In genomic region chr7:28570291-28570981, GRCm38 (mm10) we compare ENCODE assay signal across 9 mouse cellular contexts. TPM values are rescaled to one million over a fixed set of nuclear protein-coding genes. Genes with fewer than 3 reads are reported as not detected.
DNase-seq lines count a peak whose midpoint lies in the region; ATAC-seq and TF ChIP-seq lines count a peak whose summit lies in the region.
"Had no signal": no experiment of that assay in that cellular context is flagged by ENCODE, and none has a peak within 500 bp of the region (broad histone marks: within the 10 kb centered on the region; RNA-seq: fewer than 3 reads in every experiment).

No protein-coding gene starts in this region.

- H3K4me3 ChIP-seq in heart, embryonic 11.5 days (ENCODE audit: low read depth, low read length) = no peak overlapping the region
- no peak overlapping the region for H3K4me3 ChIP-seq in kidney, postnatal 0 days (replicated peaks; ENCODE audit: low read depth, low read length)

- H3K4me1 ChIP-seq in heart, embryonic 11.5 days (ENCODE audit: control insufficient read depth, insufficient read depth, low read length) = peaks cover 35% of the 10 kb centered on the region
- peaks cover 37% of the 10 kb centered on the region for H3K4me1 ChIP-seq in kidney, postnatal 0 days (replicated peaks; ENCODE audit: insufficient read depth, low read length)

- H3K9ac ChIP-seq in heart, embryonic 11.5 days (ENCODE audit: low read depth, low read length) = no peak overlapping the region
- peak overlapping the region; percentile 28 for H3K9ac ChIP-seq in kidney, postnatal 0 days (ENCODE audit: low read depth, low read length)

- TF ChIP-seq CTCF in kidney, postnatal 0 days (IDR thresholded peaks at IDR 0.05; ENCODE audit: low read depth) = peak; percentile 45

- 66% methylated on average over 12 of the region's 12 CpGs for WGBS in heart, embryonic 11.5 days (ENCODE audit: insufficient replicate concordance)
- WGBS in kidney, postnatal 0 days = 45% methylated on average over 12 of the region's 12 CpGs

- DNase-seq in embryo, embryonic 10 days (ENCODE audit: low spot score) = peak; percentile 52
- no peak for DNase-seq in embryo, embryonic 10.5 days (ENCODE audit: low spot score)
- peak; percentile 52 for DNase-seq in adrenal gland, postnatal 25 days
- peak; percentile 46 for DNase-seq in kidney, postnatal 0 days (ENCODE audit: low spot score)
- DNase-seq in ovary, adult 18-20 months (ENCODE audit: low spot score) = peak; percentile 38
- DNase-seq in layer of hippocampus, postnatal 14 days (ENCODE audit: low spot score in 2 of 2) = no peak

- peaks cover 16% of the 10 kb centered on the region for H3K36me3 ChIP-seq in heart, embryonic 11.5 days (ENCODE audit: control insufficient read depth, insufficient read depth, low read length)
- peaks cover 27% of the 10 kb centered on the region for H3K36me3 ChIP-seq in kidney, postnatal 0 days (ENCODE audit: insufficient read depth, low read length)

- 0 out of 2 replicates have a peak overlapping the region, but pooled peaks have one; percentile 0 for H3K27ac ChIP-seq in heart, embryonic 11.5 days (ENCODE audit: low read depth, low read length)
- peak overlapping the region; percentile 91 for H3K27ac ChIP-seq in kidney, postnatal 0 days

- no peak overlapping the region for H3K4me2 ChIP-seq in heart, embryonic 11.5 days
- H3K4me2 ChIP-seq in kidney, postnatal 0 days (ENCODE audit: low read length) = 0 out of 2 replicates have a peak overlapping the region, but pooled peaks have one; percentile 3

- no peaks in the 10 kb centered on the region for H3K9me3 ChIP-seq in heart, embryonic 11.5 days (replicated peaks; ENCODE audit: control insufficient read depth, low read length)
- H3K9me3 ChIP-seq in kidney, postnatal 0 days (replicated peaks; ENCODE audit: low read length) = no peaks in the 10 kb centered on the region

- no peak for ATAC-seq in heart, embryonic 11.5 days (replicated peaks; ENCODE audit: insufficient number of reproducible peaks, low FRiP score, low TSS enrichment)
- ATAC-seq in kidney, postnatal 0 days (replicated peaks; ENCODE audit: low FRiP score, low read depth) = peak; percentile 83
- ATAC-seq in erythroid progenitor cell, adult 5-6 weeks (replicated peaks; ENCODE audit: low FRiP score, poor library complexity, severe bottlenecking) = no peak

- H3K27me3 ChIP-seq in heart, embryonic 11.5 days (ENCODE audit: control insufficient read depth, insufficient read depth, low read length) = no peaks in the 10 kb centered on the region
- no peaks in the 10 kb centered on the region for H3K27me3 ChIP-seq in kidney, postnatal 0 days (ENCODE audit: insufficient read depth, low read length)

RNA-seq across cellular contexts. Expression of gene Nccrp1, which starts 23.4 kb away (rescaled TPM):
- total RNA-seq in adrenal gland, postnatal 25 days (2021) = not detected in 2 replicates
- polyA plus RNA-seq in heart, embryonic 11.5 days (2014; fragmentation: Nextera tagmentation; extraction: Ambion mirVana) = not detected in 2 replicates
- polyA plus RNA-seq in kidney, postnatal 0 days (2015; fragmentation: Nextera tagmentation; extraction: Ambion mirVana) = 5.5 and 7.3 TPM in 2 replicates
- under 1 TPM; 0.33 to 0.62 TPM for total RNA-seq in layer of hippocampus, postnatal 14 days (2021)
- not detected in 2 replicates for total RNA-seq in erythroid progenitor cell, adult 5-6 weeks (2015; ENCODE audit: low replicate concordance)
- not detected in 2 replicates for total RNA-seq in erythroid progenitor cell, adult 5-6 weeks (2017; ENCODE audit: low replicate concordance)
- polyA plus RNA-seq: C2C12 had no signal

RNA-seq across cellular contexts. Expression of gene Samd4b, which starts 27.5 kb away (rescaled TPM):
- 66.6 and 69.4 TPM in 2 replicates for total RNA-seq in adrenal gland, postnatal 25 days (2021)
- polyA plus RNA-seq in heart, embryonic 11.5 days (2014; fragmentation: Nextera tagmentation; extraction: Ambion mirVana) = 22.2 and 22.8 TPM in 2 replicates
- 18.4 and 19.5 TPM in 2 replicates for polyA plus RNA-seq in kidney, postnatal 0 days (2015; fragmentation: Nextera tagmentation; extraction: Ambion mirVana)
- 10 to 100 TPM; 69.5 to 71.6 TPM for total RNA-seq in layer of hippocampus, postnatal 14 days (2021)
- total RNA-seq in erythroid progenitor cell, adult 5-6 weeks (2015; ENCODE audit: low replicate concordance) = 15.9 and 29.6 TPM in 2 replicates
- total RNA-seq in erythroid progenitor cell, adult 5-6 weeks (2017; ENCODE audit: low replicate concordance) = 8.0 and 20.2 TPM in 2 replicates

RNA-seq across cellular contexts. Expression of gene Pak4, which starts 27.5 kb away (rescaled TPM):
- total RNA-seq in adrenal gland, postnatal 25 days (2021) = 32.0 and 35.2 TPM in 2 replicates
- polyA plus RNA-seq in heart, embryonic 11.5 days (2014; fragmentation: Nextera tagmentation; extraction: Ambion mirVana) = 25.4 and 27.6 TPM in 2 replicates
- 33.5 and 36.6 TPM in 2 replicates for polyA plus RNA-seq in kidney, postnatal 0 days (2015; fragmentation: Nextera tagmentation; extraction: Ambion mirVana)
- total RNA-seq in layer of hippocampus, postnatal 14 days (2021) = 10 to 100 TPM; 11.6 to 14.6 TPM
- 7.6 and 9.6 TPM in 2 replicates for total RNA-seq in erythroid progenitor cell, adult 5-6 weeks (2015; ENCODE audit: low replicate concordance)
- total RNA-seq in erythroid progenitor cell, adult 5-6 weeks (2017; ENCODE audit: low replicate concordance) = 2.1 and 5.9 TPM in 2 replicates

RNA-seq across cellular contexts. Expression of gene Sycn, which starts 29.8 kb away (rescaled TPM):
- not detected in 2 replicates for total RNA-seq in adrenal gland, postnatal 25 days (2021)
- polyA plus RNA-seq in heart, embryonic 11.5 days (2014; fragmentation: Nextera tagmentation; extraction: Ambion mirVana) = not detected in 2 replicates
- polyA plus RNA-seq in kidney, postnatal 0 days (2015; fragmentation: Nextera tagmentation; extraction: Ambion mirVana) = 0.27 and 0.45 TPM in 2 replicates
- not detected for total RNA-seq in layer of hippocampus, postnatal 14 days (2021)
- not detected in 2 replicates for total RNA-seq in erythroid progenitor cell, adult 5-6 weeks (2015; ENCODE audit: low replicate concordance)
- total RNA-seq in erythroid progenitor cell, adult 5-6 weeks (2017; ENCODE audit: low replicate concordance) = not detected in 2 replicates
- polyA plus RNA-seq: C2C12 had no signal

RNA-seq across cellular contexts. Expression of gene Ifnl3, which starts 47.8 kb away (rescaled TPM):
- total RNA-seq in adrenal gland, postnatal 25 days (2021) = not detected in 2 replicates
- polyA plus RNA-seq in heart, embryonic 11.5 days (2014; fragmentation: Nextera tagmentation; extraction: Ambion mirVana) = not detected in 2 replicates
- polyA plus RNA-seq in kidney, postnatal 0 days (2015; fragmentation: Nextera tagmentation; extraction: Ambion mirVana) = not detected in 2 replicates
- not detected for total RNA-seq in layer of hippocampus, postnatal 14 days (2021)
- not detected in 2 replicates for total RNA-seq in erythroid progenitor cell, adult 5-6 weeks (2015; ENCODE audit: low replicate concordance)
- total RNA-seq in erythroid progenitor cell, adult 5-6 weeks (2017; ENCODE audit: low replicate concordance) = not detected in 2 replicates
- polyA plus RNA-seq: C2C12 had no signal

Comparison
In these comparisons a context has a peak if more than half of its experiments do, and no peak if none do; other contexts are left out.
1. DNase-seq: peak in embryo, embryonic 10 days (single experiment), adrenal gland, postnatal 25 days (single experiment), kidney, postnatal 0 days (single experiment) and ovary, adult 18-20 months (single experiment); none in embryo, embryonic 10.5 days (single experiment) and layer of hippocampus, postnatal 14 days (0 of 2).